Mouse (Mus musculus): ENCODE results near the gene Trpv1.

Trpv1 gene

DNA sequence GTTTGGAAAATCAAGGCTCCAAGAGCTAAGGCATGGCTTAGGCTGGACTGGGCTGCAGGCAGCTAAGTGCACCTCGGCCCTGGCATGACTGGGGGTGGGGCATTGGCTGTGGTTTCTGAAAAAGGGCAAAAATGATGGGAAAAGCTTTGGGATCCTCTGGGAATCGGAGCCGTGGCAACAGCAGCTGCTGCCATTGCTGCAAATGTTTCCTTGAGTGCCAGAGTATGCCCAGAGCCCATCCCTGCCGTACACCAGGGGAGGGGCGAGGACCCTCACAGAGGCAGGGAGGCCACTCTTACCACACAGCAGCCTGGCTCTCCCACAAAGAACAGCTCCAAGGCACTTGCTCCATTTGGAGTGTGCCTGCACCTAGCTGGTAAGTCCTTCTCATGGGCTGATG is at the start of gene Trpv1:
Gene Trpv1, plus strand, starts transcription at position 301 of the 400 bp plus-strand sequence.
- no peak for DNase-seq (ENCODE audit: low spot score)

DNA sequence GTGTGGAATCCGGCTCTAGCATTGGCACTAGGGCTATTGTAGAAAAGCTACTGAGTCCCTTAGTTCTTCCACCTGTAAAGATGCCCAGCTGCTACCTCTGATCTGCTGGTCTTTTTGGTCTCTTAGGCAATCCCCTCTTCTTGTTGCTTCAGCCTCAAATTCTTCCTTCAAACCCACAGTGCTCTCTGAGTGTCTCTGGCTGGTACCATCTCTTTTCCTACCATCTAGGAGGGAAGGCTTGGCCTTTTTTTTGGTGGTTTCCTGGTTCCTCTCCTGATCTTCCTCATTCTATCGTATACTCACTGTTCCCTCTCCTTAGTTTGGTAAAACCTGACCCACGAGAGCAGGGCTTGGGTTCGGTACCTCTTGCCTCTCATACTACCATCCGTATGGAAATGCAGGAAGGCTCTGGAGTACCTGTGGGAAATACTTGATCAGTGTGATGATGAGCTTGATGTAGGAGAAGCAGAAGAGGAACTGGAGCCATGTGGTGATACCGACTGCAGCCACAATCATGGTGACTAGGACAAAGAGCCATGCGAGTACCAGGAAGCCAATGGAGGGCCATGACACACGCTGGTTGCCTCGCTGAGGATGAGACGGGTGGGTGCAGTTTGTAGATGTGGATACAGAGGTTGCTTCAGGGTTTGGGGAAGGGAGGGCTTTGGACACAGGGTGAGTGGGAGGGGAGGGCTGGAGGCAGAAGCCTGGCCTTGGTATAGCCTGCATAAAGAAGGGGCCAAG is 48.0 kb upstream of the Trpv1 start:
- no peak for DNase-seq (ENCODE audit: low spot score)

DNA sequence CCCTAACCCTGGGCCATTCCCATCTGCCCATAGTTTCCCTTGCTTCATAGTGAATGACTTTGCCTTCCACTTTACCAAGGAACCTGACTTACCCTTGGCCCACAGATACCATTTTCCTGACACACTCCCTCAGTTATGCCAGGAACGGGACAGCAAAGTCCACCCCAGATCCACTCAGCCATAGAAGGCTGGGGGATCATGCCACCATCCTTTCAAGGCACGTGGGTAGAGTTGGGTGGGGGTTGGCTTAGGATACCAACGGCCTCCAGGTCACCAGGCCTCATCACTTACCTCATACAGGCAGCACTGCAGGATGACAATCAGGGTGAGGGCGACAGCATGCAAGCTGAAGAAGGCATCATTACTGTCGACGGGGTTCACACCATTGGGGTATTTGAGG is 46.9 kb upstream of the Trpv1 start:
- no peak for DNase-seq (ENCODE audit: low spot score)

DNA sequence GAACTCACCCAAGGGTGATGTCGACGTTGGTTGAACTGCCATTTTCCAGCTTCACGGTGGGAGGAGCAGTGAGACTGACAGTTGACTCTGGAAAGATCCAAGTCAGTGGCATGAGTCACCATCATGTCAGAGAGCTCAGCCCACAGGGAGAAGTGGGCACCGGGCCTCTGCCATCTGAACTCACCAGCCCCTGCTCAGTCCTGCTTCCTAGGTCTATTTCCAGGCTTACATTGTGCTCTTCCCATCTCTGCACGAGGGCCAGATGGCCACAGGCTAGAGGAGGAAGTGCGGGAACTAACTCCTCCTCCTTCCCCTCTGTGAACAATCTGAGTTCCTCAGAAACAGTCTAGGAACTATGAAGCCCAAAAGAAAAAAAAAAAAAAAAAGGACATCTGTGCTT is 41.0 kb upstream of the Trpv1 start:
- DNase-seq (ENCODE audit: low spot score) = no peak

DNA sequence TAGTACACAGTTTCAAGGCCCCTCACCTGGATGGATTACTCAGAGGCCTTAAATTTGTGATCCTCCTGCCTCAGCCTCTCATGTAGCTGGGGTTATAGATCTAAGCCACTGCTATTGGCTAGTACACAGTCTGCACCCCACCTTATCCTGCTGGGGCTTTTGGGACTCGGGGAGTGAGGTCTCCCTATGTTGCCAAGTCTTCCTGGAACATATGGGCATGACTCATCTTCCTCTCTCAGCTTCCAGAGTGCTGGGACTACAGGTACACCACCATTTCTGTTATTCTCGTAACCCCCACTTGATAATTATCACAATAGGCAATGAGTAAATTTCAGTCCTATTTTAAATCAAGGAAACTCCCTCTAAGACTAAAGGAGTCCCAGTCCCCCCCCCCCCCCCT is 39.6 kb upstream of the Trpv1 start:
- DNase-seq (ENCODE audit: low spot score) = no peak

DNA sequence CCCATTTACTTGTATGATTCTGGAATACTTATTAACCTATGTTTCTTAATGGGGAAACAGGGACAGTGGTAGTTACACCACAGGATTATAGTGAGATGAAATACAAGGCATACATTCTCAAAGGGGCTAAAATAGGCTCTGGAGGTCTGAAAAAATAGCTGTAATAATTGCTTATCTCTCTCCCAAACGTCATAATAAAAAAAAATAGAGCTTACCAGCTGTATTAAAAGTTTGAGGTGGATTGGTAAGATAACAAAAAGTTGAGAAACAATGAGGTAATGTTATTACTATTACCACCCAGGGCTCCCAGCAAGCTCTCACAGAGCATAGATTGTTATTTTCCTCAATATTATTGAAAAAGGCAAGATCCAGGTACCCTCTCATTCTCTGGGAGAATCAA is 35.9 kb upstream of the Trpv1 start:
- DNase-seq (ENCODE audit: low spot score) = no peak

DNA sequence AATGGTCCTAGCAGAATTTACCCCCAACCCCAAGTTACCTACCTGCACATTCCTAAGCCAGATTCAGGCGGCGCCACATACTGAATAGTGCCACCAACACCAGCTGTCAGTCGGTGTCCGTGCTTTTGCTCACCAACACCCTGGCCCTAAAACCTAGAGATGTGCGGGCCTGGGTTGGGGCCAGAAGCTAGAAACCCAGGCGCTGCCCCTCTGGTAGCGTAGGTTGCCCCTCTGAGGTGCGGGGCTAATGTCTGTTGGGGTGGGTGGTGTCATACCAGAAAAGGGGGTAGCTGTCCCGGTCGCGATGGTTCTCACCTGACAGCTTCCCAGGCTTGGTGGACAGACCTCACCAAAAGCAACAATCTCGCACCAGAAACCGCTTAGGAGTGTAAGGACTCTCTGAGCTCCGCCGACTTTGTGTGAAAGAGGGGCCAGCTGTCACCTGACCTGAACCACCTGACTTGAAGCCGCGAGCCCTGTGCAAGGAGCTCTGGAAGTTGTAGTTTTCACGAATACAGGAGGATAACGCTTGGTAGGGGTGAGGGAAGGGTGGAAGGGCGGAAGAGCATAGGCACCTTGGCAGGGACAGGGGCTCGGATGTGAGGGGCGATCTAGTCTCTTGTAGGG is 35.4 kb upstream of the Trpv1 start, which contains the start of gene Ctns:
Gene Ctns, minus strand, starts transcription at position 440 of the 627 bp plus-strand sequence.
- peak; percentile 92 for DNase-seq (ENCODE audit: low spot score)

DNA sequence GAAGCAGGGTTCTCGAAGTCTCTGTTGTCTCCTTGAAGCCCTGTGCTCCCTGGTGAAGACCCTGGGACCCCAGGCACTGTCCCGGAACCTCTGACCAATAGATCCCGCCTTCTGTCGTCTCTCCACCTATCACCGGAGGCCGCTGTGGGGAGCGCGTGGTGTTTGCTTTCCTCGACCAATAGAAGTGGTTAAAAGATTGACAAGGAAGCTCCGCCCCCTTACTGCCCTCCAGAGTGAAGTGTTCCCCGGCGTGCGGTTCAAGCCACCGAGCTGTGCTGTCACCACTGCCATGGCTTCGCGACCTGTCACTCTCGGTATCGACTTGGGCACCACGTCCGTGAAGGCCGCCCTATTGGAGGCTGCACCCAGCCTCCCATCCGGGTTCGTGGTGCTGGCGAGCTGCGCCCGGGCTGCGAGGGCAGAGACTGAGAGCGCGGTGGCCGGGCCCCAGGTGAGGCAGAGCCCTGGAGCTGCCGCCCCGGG is 34.8 kb upstream of the Trpv1 start, which contains the start of gene Shpk:
Gene Shpk, plus strand, starts transcription at position 231 of the 483 bp plus-strand sequence.
- DNase-seq (ENCODE audit: low spot score) = peak; percentile 97

DNA sequence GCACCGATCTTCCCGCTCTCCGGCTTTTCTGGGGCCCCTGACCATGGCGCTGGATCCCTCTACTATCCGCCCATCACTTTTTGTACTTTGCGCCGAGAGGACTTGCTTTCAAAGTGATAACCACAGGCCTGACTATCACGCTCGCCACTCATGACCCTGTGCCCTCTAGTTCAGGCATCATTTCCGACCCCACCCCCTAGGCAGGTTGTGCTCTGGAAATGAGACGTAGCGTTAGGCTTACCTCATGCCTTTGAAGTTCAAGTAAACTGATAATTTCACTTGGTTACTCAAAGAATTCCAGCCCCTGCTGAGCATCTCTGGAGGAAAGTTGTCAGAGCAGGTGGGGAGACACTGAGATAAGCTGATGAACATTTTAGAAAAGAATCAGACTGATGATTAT is 34.2 kb upstream of the Trpv1 start:
- DNase-seq (ENCODE audit: low spot score) = no peak

DNA sequence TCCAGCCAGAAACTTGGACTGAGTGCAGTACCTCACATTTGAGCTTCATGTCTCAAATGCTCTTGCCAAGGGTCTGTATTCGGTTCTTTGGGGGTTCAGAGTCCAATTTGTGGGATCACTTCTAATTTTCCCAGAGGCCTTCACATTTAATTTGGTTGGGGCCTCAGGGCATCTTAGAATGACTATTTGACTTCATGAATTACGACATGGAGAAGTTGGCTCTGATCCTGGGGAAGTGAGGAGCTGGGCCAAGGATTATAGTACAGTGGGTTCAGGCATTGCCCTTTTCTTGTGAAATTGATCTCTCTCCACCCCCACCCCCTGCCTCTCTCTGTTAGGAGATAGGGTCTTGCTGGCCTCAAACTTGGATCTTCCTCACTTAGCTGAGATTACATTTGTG is 33.1 kb upstream of the Trpv1 start:
- no peak for DNase-seq (ENCODE audit: low spot score)

DNA sequence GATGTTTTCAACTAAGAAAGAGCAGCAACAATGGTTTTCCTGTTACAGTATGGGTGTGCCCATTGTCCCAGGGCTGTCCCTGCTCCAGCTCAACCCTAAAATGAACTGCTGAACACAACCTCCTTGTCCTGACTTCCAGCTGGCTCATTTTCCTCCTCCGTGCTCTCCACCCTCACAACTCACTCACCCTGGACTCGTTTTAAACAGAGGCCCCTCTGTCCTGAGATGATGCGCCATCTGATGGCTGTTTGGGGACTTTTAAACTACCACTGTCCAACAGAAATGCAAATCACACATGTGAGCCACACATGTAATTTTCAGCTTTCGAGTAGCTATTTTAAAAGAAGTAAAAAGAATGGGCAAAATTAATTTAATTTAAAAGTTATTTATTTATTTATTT is 32.5 kb upstream of the Trpv1 start:
- DNase-seq (ENCODE audit: low spot score) = no peak

DNA sequence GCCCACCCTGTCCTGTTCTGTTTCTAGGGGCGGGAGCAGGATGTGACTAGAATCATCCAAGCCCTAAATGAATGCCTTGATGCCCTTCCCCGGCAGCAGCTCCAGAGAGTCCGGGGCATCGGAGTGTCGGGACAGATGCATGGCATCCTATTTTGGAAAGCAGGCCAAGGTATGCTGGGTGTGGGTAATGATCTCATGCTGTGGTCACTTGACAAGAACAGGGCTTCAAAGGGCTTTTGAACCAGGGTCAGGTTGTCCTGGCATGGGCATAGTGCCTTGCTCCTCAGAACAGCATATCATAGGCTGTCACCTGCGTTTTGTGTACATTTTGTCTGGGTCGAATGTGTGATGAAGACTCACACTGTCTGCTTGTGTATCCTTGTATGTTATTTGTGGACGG is 30.2 kb upstream of the Trpv1 start:
- DNase-seq (ENCODE audit: low spot score) = no peak

DNA sequence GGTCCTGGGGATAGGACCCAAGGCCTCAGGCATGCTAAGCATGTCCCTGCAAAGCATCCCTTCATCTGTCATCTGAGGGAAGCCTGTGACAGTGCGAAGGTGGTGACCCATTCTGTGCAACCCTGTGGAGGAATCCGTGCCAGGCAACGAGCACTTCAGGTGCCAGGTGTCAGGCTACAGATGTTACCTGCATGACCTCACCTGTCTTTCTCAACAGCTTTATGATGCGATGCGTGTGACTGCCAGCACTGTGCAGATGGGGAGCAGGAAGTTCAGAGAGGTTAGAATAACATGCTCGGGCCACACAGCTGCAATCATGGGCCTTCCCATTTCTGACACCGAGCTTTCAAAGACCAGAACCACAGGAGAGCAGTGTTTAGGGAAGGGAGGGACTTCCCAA is 28.9 kb upstream of the Trpv1 start:
- DNase-seq (ENCODE audit: low spot score) = no peak

DNA sequence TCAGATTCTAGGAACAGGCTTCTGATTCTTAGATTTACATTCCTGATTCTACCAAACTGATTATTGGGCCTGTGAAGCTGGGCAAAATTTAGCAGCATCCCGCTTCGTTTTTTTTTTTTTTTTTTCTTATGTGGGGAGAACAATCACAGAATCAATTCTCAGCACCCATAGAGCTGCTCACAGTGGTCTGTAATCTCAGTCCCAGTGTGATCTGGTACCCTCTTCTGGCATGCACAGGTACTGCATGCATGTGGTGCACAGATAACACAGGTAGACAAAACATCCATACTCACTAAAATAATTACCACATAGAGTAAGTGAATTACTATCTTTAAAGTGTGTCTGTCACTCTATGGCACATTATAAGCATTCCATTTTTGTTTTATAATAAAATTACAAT is 26.5 kb upstream of the Trpv1 start:
- no peak for DNase-seq (ENCODE audit: low spot score)

DNA sequence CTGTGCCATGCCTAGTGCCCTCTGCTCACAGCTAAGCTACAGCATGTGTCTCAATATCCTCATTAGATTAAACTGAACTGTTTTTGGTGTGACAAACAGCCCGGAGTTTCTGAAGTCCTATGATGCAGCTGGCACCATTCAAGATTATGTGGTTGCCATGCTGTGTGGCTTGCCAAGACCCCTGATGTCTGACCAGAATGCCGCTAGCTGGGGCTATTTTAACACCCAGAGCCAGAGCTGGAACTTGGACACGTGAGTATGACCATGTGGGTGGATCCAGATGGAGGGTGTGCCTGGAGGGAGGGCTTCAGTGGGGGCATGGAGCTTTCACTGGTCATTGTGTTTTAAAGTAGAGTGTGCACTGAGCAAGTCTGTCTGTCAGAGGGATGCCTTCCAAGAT is 20.1 kb upstream of the Trpv1 start:
- DNase-seq (ENCODE audit: low spot score) = no peak

DNA sequence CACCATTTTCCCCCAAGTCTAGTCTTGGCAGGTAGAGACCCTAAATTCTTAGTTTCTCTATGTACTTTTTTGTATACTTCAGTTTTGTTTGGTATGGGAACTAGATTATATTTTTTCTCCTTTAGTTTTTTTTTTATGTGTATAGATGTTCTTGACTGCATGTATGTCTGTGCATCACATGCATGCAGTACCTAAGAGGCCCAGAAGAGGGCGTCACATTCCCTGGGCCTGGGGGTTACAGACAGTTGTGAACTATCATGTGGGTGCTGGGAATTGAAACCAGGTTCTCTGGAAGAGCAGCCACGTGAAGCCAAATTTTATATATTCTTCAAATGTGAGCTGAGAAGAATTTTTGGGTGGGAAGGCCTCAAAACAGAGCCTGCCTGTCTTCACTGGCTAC is 14.4 kb upstream of the Trpv1 start:
- no peak for DNase-seq (ENCODE audit: low spot score)

DNA sequence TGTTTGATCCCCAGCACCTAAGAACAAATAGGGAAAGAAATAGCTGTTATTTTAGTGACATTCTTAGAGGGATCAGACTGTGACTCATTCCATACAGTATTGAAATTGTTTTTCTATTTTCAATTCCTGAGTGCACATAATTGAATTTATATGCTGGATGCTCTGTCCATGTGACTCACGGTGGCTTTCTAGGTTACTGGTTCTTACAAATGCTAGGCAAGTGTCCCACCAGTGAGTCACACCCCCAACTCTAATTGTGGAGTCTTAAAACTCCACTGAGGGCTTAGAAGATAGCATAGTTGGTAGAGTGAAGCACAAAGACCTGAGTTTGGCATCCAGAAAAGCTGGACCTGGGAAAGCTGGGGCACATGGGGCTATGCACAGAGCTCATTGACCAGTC is 13.4 kb upstream of the Trpv1 start:
- DNase-seq (ENCODE audit: low spot score) = no peak

DNA sequence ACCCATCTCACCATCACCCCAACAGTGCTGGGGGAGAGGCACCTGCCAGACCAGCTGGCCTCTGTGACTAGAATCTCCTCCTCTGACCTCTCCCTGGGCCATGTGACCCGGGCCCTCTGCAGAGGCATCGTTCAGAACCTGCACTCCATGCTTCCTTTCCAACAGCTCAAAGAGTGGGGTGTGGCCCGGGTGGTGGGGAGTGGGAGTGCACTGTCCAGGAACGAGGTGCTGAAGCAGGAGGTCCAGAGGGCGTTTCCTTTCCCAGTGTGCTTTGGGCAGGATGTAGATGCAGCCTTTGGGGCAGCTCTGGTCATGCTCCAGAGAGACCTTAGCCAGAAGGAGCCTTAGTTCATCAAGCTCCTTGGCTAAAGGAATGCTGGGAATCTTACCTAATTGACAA is 11.2 kb upstream of the Trpv1 start:
- DNase-seq (ENCODE audit: low spot score) = no peak

DNA sequence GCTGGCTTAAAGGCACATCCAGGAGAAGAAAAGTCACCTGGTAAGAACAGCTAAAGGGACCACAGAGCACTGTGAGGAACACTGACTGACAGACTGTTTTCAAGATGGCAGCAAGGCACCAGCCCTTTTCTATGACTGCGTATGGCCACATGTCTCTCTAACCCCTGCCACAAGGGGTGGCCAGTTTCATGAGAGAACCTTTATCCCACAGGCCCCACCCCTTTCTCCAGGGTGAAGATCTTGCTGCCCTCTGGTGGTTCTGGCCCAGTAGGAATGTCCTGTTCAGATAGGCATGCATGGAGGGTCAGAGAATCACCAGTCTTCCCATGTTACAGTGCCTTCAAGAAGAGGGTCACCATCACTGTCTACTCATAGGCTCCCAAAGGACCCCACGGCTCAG is 10.1 kb upstream of the Trpv1 start:
- DNase-seq (ENCODE audit: low spot score) = peak; percentile 39

DNA sequence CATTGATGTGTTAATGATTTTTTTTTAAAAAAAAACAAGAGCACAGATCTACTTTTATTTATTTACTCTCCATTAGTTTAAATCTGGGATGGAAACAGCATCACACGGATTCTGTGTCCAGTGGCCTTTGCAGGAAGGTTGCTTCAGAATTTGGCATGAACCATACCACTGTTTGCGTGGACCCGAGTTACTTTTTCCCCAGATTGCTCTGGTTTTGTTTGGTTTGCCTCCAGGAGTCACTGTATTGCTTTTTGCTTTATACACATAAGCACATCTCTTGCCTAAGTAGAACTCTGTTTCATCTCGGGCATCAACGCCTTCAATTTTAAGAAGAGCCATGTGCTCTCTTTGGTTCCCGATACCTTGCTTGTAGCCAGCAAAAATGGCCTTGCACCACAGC is 8.2 kb upstream of the Trpv1 start:
- no peak for DNase-seq (ENCODE audit: low spot score)

DNA sequence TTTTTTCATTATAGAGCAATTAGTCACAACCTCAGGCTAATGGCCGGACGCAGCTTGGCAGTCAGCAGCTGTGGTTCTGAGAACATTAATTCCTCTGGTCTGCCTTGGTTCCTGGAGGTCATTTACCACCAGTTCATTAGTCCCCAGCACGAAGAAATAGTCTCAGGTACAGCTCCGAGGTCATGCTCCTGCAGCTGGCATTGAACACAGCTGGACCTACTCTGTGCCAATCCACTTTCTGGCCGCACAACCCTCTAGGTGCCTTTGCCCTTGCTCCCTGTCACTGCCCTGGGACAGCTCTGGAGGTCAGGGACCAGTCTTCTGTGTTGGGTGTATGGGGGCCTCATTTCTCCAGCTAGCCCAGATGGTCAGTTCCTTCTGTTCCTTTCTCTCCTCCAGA is 5.2 kb upstream of the Trpv1 start:
- no peak for DNase-seq (ENCODE audit: low spot score)

DNA sequence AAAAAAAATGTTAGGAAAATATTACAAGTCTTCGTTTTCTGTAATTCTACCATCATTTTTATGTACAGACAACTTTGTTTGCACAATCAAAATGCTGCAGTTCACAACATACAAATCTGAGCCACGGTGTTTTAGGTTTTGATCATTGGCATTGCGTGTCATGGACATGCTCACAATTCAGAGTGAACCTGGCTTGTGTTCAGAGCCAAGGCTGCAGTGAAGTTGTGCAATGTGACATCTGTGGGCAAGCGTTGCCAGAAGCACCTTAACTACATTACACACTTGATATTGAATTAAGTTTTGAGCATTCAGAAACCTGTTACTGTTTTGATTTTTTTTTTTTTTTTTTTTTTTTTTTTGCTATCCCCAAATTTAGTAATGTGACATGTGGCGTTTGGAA is 4.0 kb upstream of the Trpv1 start:
- no peak for DNase-seq (ENCODE audit: low spot score)

DNA sequence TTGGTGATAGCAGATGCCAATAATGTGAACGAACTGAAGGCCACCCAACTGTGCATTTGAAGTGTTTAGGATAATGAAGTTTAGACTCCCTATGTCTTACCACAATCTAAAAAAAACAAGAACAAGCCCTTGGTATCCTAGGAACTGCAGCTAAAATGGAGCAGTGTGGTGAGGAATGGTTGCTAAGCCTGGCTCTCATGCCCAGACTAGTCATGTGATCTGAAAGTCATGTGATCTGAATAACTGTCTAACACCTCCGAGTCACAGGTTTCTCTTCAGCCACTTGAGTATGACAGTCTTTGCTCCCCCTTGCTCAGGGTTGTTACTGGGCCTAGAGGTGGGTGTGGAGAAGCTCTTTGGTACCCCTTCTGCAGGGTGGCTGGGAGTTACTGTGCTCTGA is 1.6 kb upstream of the Trpv1 start:
- no peak for DNase-seq (ENCODE audit: low spot score)
